Mouse (Mus musculus): ENCODE measurements around the gene Olfr609.

DNA sequence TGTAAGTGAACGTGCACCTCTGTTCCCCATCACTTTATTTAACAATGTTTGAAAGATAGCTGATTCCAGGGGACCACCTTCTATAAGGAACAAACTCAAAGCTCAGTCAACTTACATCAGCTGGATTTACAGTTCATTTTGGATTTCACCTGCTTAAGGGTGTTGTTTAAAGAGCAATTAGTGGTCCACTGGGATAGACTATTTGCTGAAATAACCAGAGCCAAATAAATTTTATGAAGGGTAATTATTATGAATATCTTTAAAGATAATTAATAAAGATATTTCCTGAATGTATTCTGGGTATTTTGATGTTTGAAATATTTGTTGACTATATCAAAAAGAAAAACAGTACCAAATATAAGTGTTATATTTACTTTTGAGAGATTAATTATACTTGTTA lies 52.5 kb downstream of the Olfr609 start, which contains the start of gene Olfr605:
- TF ChIP-seq CTCF (IDR thresholded peaks at IDR 0.05; ENCODE audit: insufficient read depth, low read length) (no peak), POLR2A (IDR thresholded peaks at IDR 0.05; ENCODE audit: borderline replicate concordance, extremely low read depth, low read depth, low read length) (no peak)
